Mouse (Mus musculus): Measurements from ENCODE around the gene Ifna2. TPM values are rescaled to one million over a fixed set of nuclear protein-coding genes. Genes with fewer than 3 reads are reported as not detected.

Ifna2 gene
- polyA plus RNA-seq, 1 experiment from 2014 or later, result not detected

DNA sequence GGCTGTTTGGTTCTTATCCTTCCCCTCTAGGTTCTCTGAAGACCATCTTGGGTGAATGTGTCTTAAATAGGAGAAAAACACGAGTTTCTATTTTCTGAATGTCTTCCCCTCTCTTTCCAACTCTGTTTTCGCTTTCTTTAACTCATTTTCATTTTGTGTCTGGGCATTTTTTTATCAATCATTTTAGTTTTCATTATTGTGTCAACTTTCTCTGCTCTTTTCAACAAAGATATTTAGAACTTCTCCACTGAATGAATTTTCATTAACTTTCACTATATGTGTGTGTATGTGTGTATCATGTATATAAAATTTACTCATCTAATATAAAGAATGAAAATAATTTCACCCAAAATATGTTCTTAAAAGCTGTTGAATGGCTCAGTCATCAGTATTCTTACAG lies 7.5 kb upstream of the Ifna2 start, which contains the start of gene Ifnab:
Gene Ifnab, minus strand, starts transcription at position 101 of the 400 bp plus-strand sequence.
- Histone ChIP-seq H3K4me1 (ENCODE audit: control insufficient read depth, insufficient read depth, low read length) (no peaks in the 10 kb centered on the region), H3K27me3 (ENCODE audit: control insufficient read depth, insufficient read depth, low read length) (no peaks in the 10 kb centered on the region), H3K9ac (ENCODE audit: low read length) (no peak within 1 kb of the TSS), H3K36me3 (ENCODE audit: control insufficient read depth, insufficient read depth, low read length) (no peaks in the 10 kb centered on the region), H3K27ac (ENCODE audit: low read length) (no peak within 1 kb of the TSS), H3K9me3 (replicated peaks; ENCODE audit: control insufficient read depth, low read length) (no peaks in the 10 kb centered on the region), H3K4me3 (replicated peaks; ENCODE audit: low read length) (no peak within 1 kb of the TSS), H3K4me2 (ENCODE audit: low read depth, low read length) (no peak within 1 kb of the TSS)
- no peak for ATAC-seq (ENCODE audit: insufficient read depth, low FRiP score)
- 52% methylated on average over 2 of the region's 2 CpGs for WGBS

GRCm38 (mm10) chr4:88681353-88681752 lies 2.4 kb downstream of the Ifna2 start:
- Histone ChIP-seq H3K4me1 (ENCODE audit: control insufficient read depth, insufficient read depth, low read length) (no peaks in the 10 kb centered on the region), H3K27me3 (ENCODE audit: control insufficient read depth, insufficient read depth, low read length) (no peaks in the 10 kb centered on the region), H3K9ac (ENCODE audit: low read length) (no peak overlapping the region), H3K27ac (ENCODE audit: low read length) (no peak overlapping the region), H3K4me3 (replicated peaks; ENCODE audit: low read length) (no peak overlapping the region), H3K4me2 (ENCODE audit: low read depth, low read length) (no peak overlapping the region), H3K9me3 (replicated peaks; ENCODE audit: control insufficient read depth, low read length) (no peaks in the 10 kb centered on the region), H3K36me3 (ENCODE audit: control insufficient read depth, insufficient read depth, low read length) (no peaks in the 10 kb centered on the region)
- no peak for ATAC-seq (ENCODE audit: insufficient read depth, low FRiP score)
- WGBS, result 40% methylated on average over 3 of the region's 3 CpGs

GRCm38 (mm10) chr4:88680362-88680761 lies 3.4 kb downstream of the Ifna2 start:
- no peak for ATAC-seq (ENCODE audit: insufficient read depth, low FRiP score)
- no peaks in the 10 kb centered on the region for H3K4me1 ChIP-seq (ENCODE audit: control insufficient read depth, insufficient read depth, low read length)
- H3K27ac ChIP-seq (ENCODE audit: low read length), result no peak overlapping the region
- H3K27me3 ChIP-seq (ENCODE audit: control insufficient read depth, insufficient read depth, low read length), result no peaks in the 10 kb centered on the region
- no peak overlapping the region for H3K4me2 ChIP-seq (ENCODE audit: low read depth, low read length)
- H3K36me3 ChIP-seq (ENCODE audit: control insufficient read depth, insufficient read depth, low read length), result no peaks in the 10 kb centered on the region
- H3K9ac ChIP-seq (ENCODE audit: low read length), result no peak overlapping the region
- H3K4me3 ChIP-seq (replicated peaks; ENCODE audit: low read length), result no peak overlapping the region
- H3K9me3 ChIP-seq (replicated peaks; ENCODE audit: control insufficient read depth, low read length), result no peaks in the 10 kb centered on the region
- 43% methylated on average over 8 of the region's 8 CpGs for WGBS

- H3K36me3 ChIP-seq (ENCODE audit: control insufficient read depth, insufficient read depth, low read length), result no peaks in the 10 kb centered on the region
- no peak within 1 kb of the TSS for H3K27ac ChIP-seq (ENCODE audit: low read length)
- no peaks in the 10 kb centered on the region for H3K27me3 ChIP-seq (ENCODE audit: control insufficient read depth, insufficient read depth, low read length)
- ATAC-seq (ENCODE audit: insufficient read depth, low FRiP score), result no peak
- no peak within 1 kb of the TSS for H3K4me2 ChIP-seq (ENCODE audit: low read depth, low read length)
- H3K4me3 ChIP-seq (replicated peaks; ENCODE audit: low read length), result no peak within 1 kb of the TSS
- no peak within 1 kb of the TSS for H3K9ac ChIP-seq (ENCODE audit: low read length)
- WGBS, result 76% methylated on average over 1 of the region's 1 CpGs
- no peaks in the 10 kb centered on the region for H3K9me3 ChIP-seq (replicated peaks; ENCODE audit: control insufficient read depth, low read length)
- H3K4me1 ChIP-seq (ENCODE audit: control insufficient read depth, insufficient read depth, low read length), result no peaks in the 10 kb centered on the region
Observed at GRCm38 (mm10) chr4:88676824-88677223, 6.9 kb downstream of the Ifna2 start, which contains the start of gene Ifna16. TSS of gene Ifna16 (minus strand) at chr4:88676924.

- Histone ChIP-seq H3K27me3 (ENCODE audit: control insufficient read depth, insufficient read depth, low read length) (no peaks in the 10 kb centered on the region), H3K4me3 (replicated peaks; ENCODE audit: low read length) (no peak overlapping the region), H3K27ac (ENCODE audit: low read length) (no peak overlapping the region), H3K9me3 (replicated peaks; ENCODE audit: control insufficient read depth, low read length) (no peaks in the 10 kb centered on the region), H3K4me1 (ENCODE audit: control insufficient read depth, insufficient read depth, low read length) (no peaks in the 10 kb centered on the region), H3K4me2 (ENCODE audit: low read depth, low read length) (no peak overlapping the region), H3K9ac (ENCODE audit: low read length) (no peak overlapping the region), H3K36me3 (ENCODE audit: control insufficient read depth, insufficient read depth, low read length) (no peaks in the 10 kb centered on the region)
- ATAC-seq (ENCODE audit: insufficient read depth, low FRiP score), result no peak
- WGBS, result 37% methylated on average over 1 of the region's 1 CpGs
Observed at GRCm38 (mm10) chr4:88655461-88655860, 28.3 kb downstream of the Ifna2 start.

DNA sequence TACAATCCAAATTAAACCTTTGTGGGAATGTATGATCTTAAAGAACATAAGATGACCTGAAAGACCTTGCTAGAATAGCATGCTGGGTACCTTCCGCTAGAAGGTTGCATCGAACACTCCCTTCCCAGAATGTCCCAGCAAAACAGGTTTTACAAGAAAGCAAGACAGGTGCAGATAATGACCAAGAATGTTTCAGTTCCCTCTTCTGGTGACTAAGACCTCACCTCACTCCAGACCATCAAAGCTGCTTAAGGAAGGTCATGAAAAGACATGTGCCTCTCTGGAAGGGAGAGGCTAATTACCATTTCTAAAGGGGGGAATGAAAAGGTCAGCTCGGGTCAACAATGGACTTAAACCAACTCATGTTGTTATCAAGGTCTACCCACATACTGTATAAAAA lies 30.1 kb downstream of the Ifna2 start:
- no peak overlapping the region for H3K9ac ChIP-seq (ENCODE audit: low read length)
- H3K27ac ChIP-seq (ENCODE audit: low read length), result no peak overlapping the region
- ATAC-seq (ENCODE audit: insufficient read depth, low FRiP score), result no peak
- no peak overlapping the region for H3K4me3 ChIP-seq (replicated peaks; ENCODE audit: low read length)
- H3K36me3 ChIP-seq (ENCODE audit: control insufficient read depth, insufficient read depth, low read length), result no peaks in the 10 kb centered on the region
- H3K27me3 ChIP-seq (ENCODE audit: control insufficient read depth, insufficient read depth, low read length), result no peaks in the 10 kb centered on the region
- H3K9me3 ChIP-seq (replicated peaks; ENCODE audit: control insufficient read depth, low read length), result no peaks in the 10 kb centered on the region
- no peaks in the 10 kb centered on the region for H3K4me1 ChIP-seq (ENCODE audit: control insufficient read depth, insufficient read depth, low read length)
- H3K4me2 ChIP-seq (ENCODE audit: low read depth, low read length), result no peak overlapping the region
- WGBS, result 79% methylated on average over 3 of the region's 3 CpGs

DNA sequence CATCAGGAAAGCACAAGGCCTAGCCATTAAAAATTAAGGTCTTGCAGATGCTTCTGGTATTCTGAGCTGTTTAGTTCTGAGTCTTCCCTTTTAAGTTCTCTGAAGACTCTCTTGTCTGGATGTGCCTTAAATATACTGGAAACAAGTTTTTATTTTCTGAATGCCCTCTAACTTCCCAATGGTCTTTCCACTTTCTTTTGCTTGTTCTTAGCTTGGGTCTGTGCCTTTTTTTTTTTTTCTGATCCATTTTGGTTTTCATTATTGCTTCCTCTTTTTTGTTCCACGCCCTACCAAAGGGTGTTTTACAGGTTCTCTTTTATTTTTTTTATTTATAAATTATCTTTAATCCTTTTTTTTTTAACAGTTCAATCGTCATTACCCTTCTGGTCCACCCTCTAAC lies 39.4 kb downstream of the Ifna2 start, which contains the start of gene Ifna13:
Gene Ifna13, minus strand, starts transcription at position 101 of the 400 bp plus-strand sequence.
- no peak for ATAC-seq (ENCODE audit: insufficient read depth, low FRiP score)

GRCm38 (mm10) chr4:88642526-88642925 lies 41.2 kb downstream of the Ifna2 start:
- Histone ChIP-seq H3K27me3 (ENCODE audit: control insufficient read depth, insufficient read depth, low read length) (no peaks in the 10 kb centered on the region), H3K36me3 (ENCODE audit: control insufficient read depth, insufficient read depth, low read length) (no peaks in the 10 kb centered on the region), H3K4me2 (ENCODE audit: low read depth, low read length) (no peak overlapping the region), H3K4me1 (ENCODE audit: control insufficient read depth, insufficient read depth, low read length) (no peaks in the 10 kb centered on the region), H3K27ac (ENCODE audit: low read length) (no peak overlapping the region), H3K9ac (ENCODE audit: low read length) (no peak overlapping the region), H3K4me3 (replicated peaks; ENCODE audit: low read length) (no peak overlapping the region), H3K9me3 (replicated peaks; ENCODE audit: control insufficient read depth, low read length) (no peaks in the 10 kb centered on the region)
- ATAC-seq (ENCODE audit: insufficient read depth, low FRiP score), result no peak
- WGBS, result 27% methylated on average over 2 of the region's 2 CpGs

More for the DNA sequence above, 39.4 kb downstream of the Ifna2 start, which contains the start of gene Ifna13:
- 57% methylated on average over 2 of the region's 2 CpGs for WGBS
- H3K27me3 ChIP-seq (ENCODE audit: control insufficient read depth, insufficient read depth, low read length), result no peaks in the 10 kb centered on the region
- H3K4me3 ChIP-seq (replicated peaks; ENCODE audit: low read length), result no peak within 1 kb of the TSS
- no peak within 1 kb of the TSS for H3K27ac ChIP-seq (ENCODE audit: low read length)
- H3K36me3 ChIP-seq (ENCODE audit: control insufficient read depth, insufficient read depth, low read length), result no peaks in the 10 kb centered on the region
- H3K4me2 ChIP-seq (ENCODE audit: low read depth, low read length), result no peak within 1 kb of the TSS
- H3K9ac ChIP-seq (ENCODE audit: low read length), result no peak within 1 kb of the TSS
- no peaks in the 10 kb centered on the region for H3K9me3 ChIP-seq (replicated peaks; ENCODE audit: control insufficient read depth, low read length)
- no peaks in the 10 kb centered on the region for H3K4me1 ChIP-seq (ENCODE audit: control insufficient read depth, insufficient read depth, low read length)

- no peaks in the 10 kb centered on the region for H3K4me1 ChIP-seq (ENCODE audit: control insufficient read depth, insufficient read depth, low read length)
- H3K27me3 ChIP-seq (ENCODE audit: control insufficient read depth, insufficient read depth, low read length), result no peaks in the 10 kb centered on the region
- ATAC-seq (ENCODE audit: insufficient read depth, low FRiP score), result peak; percentile 86
- H3K27ac ChIP-seq (ENCODE audit: low read length), result no peak overlapping the region
- peak overlapping the region; percentile 47 for H3K4me3 ChIP-seq (replicated peaks; ENCODE audit: low read length)
- H3K9me3 ChIP-seq (replicated peaks; ENCODE audit: control insufficient read depth, low read length), result no peaks in the 10 kb centered on the region
- WGBS, result 17% methylated on average over 11 of the region's 11 CpGs
- no peaks in the 10 kb centered on the region for H3K36me3 ChIP-seq (ENCODE audit: control insufficient read depth, insufficient read depth, low read length)
- H3K4me2 ChIP-seq (ENCODE audit: low read depth, low read length), result peak overlapping the region; percentile 50
- peak overlapping the region; percentile 49; the same call in 1 of the 2 replicates for H3K9ac ChIP-seq (ENCODE audit: low read length)
Observed at GRCm38 (mm10) chr4:88641077-88641831, 42.5 kb downstream of the Ifna2 start.

All from stomach, embryonic 16.5 days (tissue).